Mouse (Mus musculus): ENCODE measurements around the gene Hs3st2. TPM values are rescaled to one million over a fixed set of nuclear protein-coding genes. Genes with fewer than 3 reads are reported as not detected.

The Hs3st2 gene
- polyA plus RNA-seq, 1 experiment from 2014 or later, result 0.96 TPM

GRCm38 (mm10) chr7:121516727-121517126 is 125.1 kb downstream of the Hs3st2 start:
- Histone ChIP-seq H3K4me1 (replicated peaks; ENCODE audit: control insufficient read depth, insufficient read depth, low read length) (no peaks in the 10 kb centered on the region), H3K36me3 (ENCODE audit: control insufficient read depth, insufficient read depth, low read length) (no peaks in the 10 kb centered on the region), H3K9ac (ENCODE audit: low read depth, low read length) (no peak overlapping the region), H3K27ac (ENCODE audit: low read depth, low read length) (no peak overlapping the region), H3K4me2 (no peak overlapping the region), H3K4me3 (ENCODE audit: low read depth, low read length) (no peak overlapping the region), H3K9me3 (ENCODE audit: control insufficient read depth, low read length) (no peaks in the 10 kb centered on the region), H3K27me3 (replicated peaks; ENCODE audit: control insufficient read depth, insufficient read depth, low read length) (no peaks in the 10 kb centered on the region)
- WGBS, result 37% methylated on average over 3 of the region's 3 CpGs
- DNase-seq (ENCODE audit: low spot score) (no peak), ATAC-seq (replicated peaks; ENCODE audit: low FRiP score) (no peak)

- ATAC-seq (replicated peaks; ENCODE audit: low FRiP score), result peak; percentile 58
- H3K4me3 ChIP-seq (ENCODE audit: low read depth, low read length), result no peak overlapping the region
- no peaks in the 10 kb centered on the region; the same call in 1 of the 2 replicates for H3K9me3 ChIP-seq (ENCODE audit: control insufficient read depth, low read length)
- 37% methylated on average over 3 of the region's 3 CpGs for WGBS
- no peak overlapping the region for H3K9ac ChIP-seq (ENCODE audit: low read depth, low read length)
- H3K4me1 ChIP-seq (replicated peaks; ENCODE audit: control insufficient read depth, insufficient read depth, low read length), result no peaks in the 10 kb centered on the region
- H3K27me3 ChIP-seq (replicated peaks; ENCODE audit: control insufficient read depth, insufficient read depth, low read length), result no peaks in the 10 kb centered on the region
- H3K4me2 ChIP-seq, result no peak overlapping the region
- no peaks in the 10 kb centered on the region for H3K36me3 ChIP-seq (ENCODE audit: control insufficient read depth, insufficient read depth, low read length)
- peak; percentile 31 for DNase-seq (ENCODE audit: low spot score)
- H3K27ac ChIP-seq (ENCODE audit: low read depth, low read length), result no peak overlapping the region
Observed at GRCm38 (mm10) chr7:121517165-121517591, 125.5 kb downstream of the Hs3st2 start.

GRCm38 (mm10) chr7:121522125-121522524 is 130.5 kb downstream of the Hs3st2 start:
- no peaks in the 10 kb centered on the region for H3K36me3 ChIP-seq (ENCODE audit: control insufficient read depth, insufficient read depth, low read length)
- no peak overlapping the region for H3K4me3 ChIP-seq (ENCODE audit: low read depth, low read length)
- H3K9me3 ChIP-seq (ENCODE audit: control insufficient read depth, low read length), result no peaks in the 10 kb centered on the region; the same call in 1 of the 2 replicates
- no peak overlapping the region for H3K27ac ChIP-seq (ENCODE audit: low read depth, low read length)
- DNase-seq (ENCODE audit: low spot score) (no peak), ATAC-seq (replicated peaks; ENCODE audit: low FRiP score) (no peak)
- no peaks in the 10 kb centered on the region for H3K4me1 ChIP-seq (replicated peaks; ENCODE audit: control insufficient read depth, insufficient read depth, low read length)
- H3K9ac ChIP-seq (ENCODE audit: low read depth, low read length), result no peak overlapping the region
- 84% methylated on average over 3 of the region's 3 CpGs for WGBS
- H3K4me2 ChIP-seq, result no peak overlapping the region
- no peaks in the 10 kb centered on the region for H3K27me3 ChIP-seq (replicated peaks; ENCODE audit: control insufficient read depth, insufficient read depth, low read length)

- no peak overlapping the region for H3K4me2 ChIP-seq
- no peaks in the 10 kb centered on the region for H3K4me1 ChIP-seq (replicated peaks; ENCODE audit: control insufficient read depth, insufficient read depth, low read length)
- H3K9ac ChIP-seq (ENCODE audit: low read depth, low read length), result no peak overlapping the region
- no peak overlapping the region for H3K27ac ChIP-seq (ENCODE audit: low read depth, low read length)
- H3K27me3 ChIP-seq (replicated peaks; ENCODE audit: control insufficient read depth, insufficient read depth, low read length), result no peaks in the 10 kb centered on the region
- 69% methylated on average over 2 of the region's 2 CpGs for WGBS
- H3K9me3 ChIP-seq (ENCODE audit: control insufficient read depth, low read length), result no peaks in the 10 kb centered on the region
- H3K4me3 ChIP-seq (ENCODE audit: low read depth, low read length), result no peak overlapping the region
- no peaks in the 10 kb centered on the region for H3K36me3 ChIP-seq (ENCODE audit: control insufficient read depth, insufficient read depth, low read length)
- ATAC-seq (replicated peaks; ENCODE audit: low FRiP score) (no peak), DNase-seq (ENCODE audit: low spot score) (no peak)
Observed at GRCm38 (mm10) chr7:121529023-121529422, 137.4 kb downstream of the Hs3st2 start.

GRCm38 (mm10) chr7:121533639-121534038 is 142.0 kb downstream of the Hs3st2 start:
- Histone ChIP-seq H3K4me3 (ENCODE audit: low read depth, low read length) (no peak overlapping the region), H3K4me2 (no peak overlapping the region), H3K36me3 (ENCODE audit: control insufficient read depth, insufficient read depth, low read length) (no peaks in the 10 kb centered on the region), H3K27me3 (replicated peaks; ENCODE audit: control insufficient read depth, insufficient read depth, low read length) (no peaks in the 10 kb centered on the region), H3K27ac (ENCODE audit: low read depth, low read length) (no peak overlapping the region), H3K9me3 (ENCODE audit: control insufficient read depth, low read length) (no peaks in the 10 kb centered on the region), H3K9ac (ENCODE audit: low read depth, low read length) (no peak overlapping the region), H3K4me1 (replicated peaks; ENCODE audit: control insufficient read depth, insufficient read depth, low read length) (no peaks in the 10 kb centered on the region)
- no peak for ATAC-seq (replicated peaks; ENCODE audit: low FRiP score)
- 80% methylated on average over 6 of the region's 6 CpGs for WGBS
- no peak for DNase-seq (ENCODE audit: low spot score)

- H3K9ac ChIP-seq (ENCODE audit: low read depth, low read length), result no peak overlapping the region
- no peak overlapping the region for H3K4me2 ChIP-seq
- no peak overlapping the region for H3K4me3 ChIP-seq (ENCODE audit: low read depth, low read length)
- H3K9me3 ChIP-seq (ENCODE audit: control insufficient read depth, low read length), result no peaks in the 10 kb centered on the region
- WGBS, result 66% methylated on average over 7 of the region's 7 CpGs
- H3K36me3 ChIP-seq (ENCODE audit: control insufficient read depth, insufficient read depth, low read length), result no peaks in the 10 kb centered on the region
- H3K27ac ChIP-seq (ENCODE audit: low read depth, low read length), result no peak overlapping the region
- no peaks in the 10 kb centered on the region for H3K27me3 ChIP-seq (replicated peaks; ENCODE audit: control insufficient read depth, insufficient read depth, low read length)
- no peaks in the 10 kb centered on the region for H3K4me1 ChIP-seq (replicated peaks; ENCODE audit: control insufficient read depth, insufficient read depth, low read length)
- ATAC-seq (replicated peaks; ENCODE audit: low FRiP score) (no peak), DNase-seq (ENCODE audit: low spot score) (no peak)
Observed at GRCm38 (mm10) chr7:121534386-121534785, 142.7 kb downstream of the Hs3st2 start.

GRCm38 (mm10) chr7:121535987-121536386 is 144.3 kb downstream of the Hs3st2 start:
- 63% methylated on average over 4 of the region's 4 CpGs for WGBS
- DNase-seq (ENCODE audit: low spot score), result no peak
- no peaks in the 10 kb centered on the region for H3K9me3 ChIP-seq (ENCODE audit: control insufficient read depth, low read length)

GRCm38 (mm10) chr7:121539405-121540275 is 148.0 kb downstream of the Hs3st2 start:
- DNase-seq (ENCODE audit: low spot score), result no peak
- H3K9me3 ChIP-seq (ENCODE audit: control insufficient read depth, low read length), result no peaks in the 10 kb centered on the region
- no peaks in the 10 kb centered on the region for H3K4me1 ChIP-seq (replicated peaks; ENCODE audit: control insufficient read depth, insufficient read depth, low read length)
- no peak for ATAC-seq (replicated peaks; ENCODE audit: low FRiP score)
- no peaks in the 10 kb centered on the region for H3K27me3 ChIP-seq (replicated peaks; ENCODE audit: control insufficient read depth, insufficient read depth, low read length)
- H3K4me2 ChIP-seq, result no peak overlapping the region
- H3K9ac ChIP-seq (ENCODE audit: low read depth, low read length), result no peak overlapping the region
- H3K4me3 ChIP-seq (ENCODE audit: low read depth, low read length), result no peak overlapping the region
- WGBS, result 57% methylated on average over 19 of the region's 19 CpGs
- H3K27ac ChIP-seq (ENCODE audit: low read depth, low read length), result no peak overlapping the region
- H3K36me3 ChIP-seq (ENCODE audit: control insufficient read depth, insufficient read depth, low read length), result no peaks in the 10 kb centered on the region

More at GRCm38 (mm10) chr7:121535987-121536386, 144.3 kb downstream of the Hs3st2 start:
- H3K36me3 ChIP-seq (ENCODE audit: control insufficient read depth, insufficient read depth, low read length), result no peaks in the 10 kb centered on the region
- no peaks in the 10 kb centered on the region for H3K4me1 ChIP-seq (replicated peaks; ENCODE audit: control insufficient read depth, insufficient read depth, low read length)
- no peak overlapping the region for H3K4me3 ChIP-seq (ENCODE audit: low read depth, low read length)
- no peaks in the 10 kb centered on the region for H3K27me3 ChIP-seq (replicated peaks; ENCODE audit: control insufficient read depth, insufficient read depth, low read length)
- ATAC-seq (replicated peaks; ENCODE audit: low FRiP score), result no peak
- H3K4me2 ChIP-seq, result no peak overlapping the region
- H3K9ac ChIP-seq (ENCODE audit: low read depth, low read length), result no peak overlapping the region
- no peak overlapping the region for H3K27ac ChIP-seq (ENCODE audit: low read depth, low read length)

GRCm38 (mm10) chr7:121542458-121542857 is 150.8 kb downstream of the Hs3st2 start:
- Histone ChIP-seq H3K36me3 (ENCODE audit: control insufficient read depth, insufficient read depth, low read length) (no peaks in the 10 kb centered on the region), H3K27ac (ENCODE audit: low read depth, low read length) (no peak overlapping the region), H3K9ac (ENCODE audit: low read depth, low read length) (no peak overlapping the region), H3K4me3 (ENCODE audit: low read depth, low read length) (no peak overlapping the region), H3K4me2 (no peak overlapping the region), H3K9me3 (ENCODE audit: control insufficient read depth, low read length) (no peaks in the 10 kb centered on the region), H3K4me1 (replicated peaks; ENCODE audit: control insufficient read depth, insufficient read depth, low read length) (no peaks in the 10 kb centered on the region), H3K27me3 (replicated peaks; ENCODE audit: control insufficient read depth, insufficient read depth, low read length) (no peaks in the 10 kb centered on the region)
- ATAC-seq (replicated peaks; ENCODE audit: low FRiP score) (no peak), DNase-seq (ENCODE audit: low spot score) (no peak)
- WGBS, result 44% methylated on average over 2 of the region's 2 CpGs
